Comparison of ENCODE assay signal across 9 mouse cellular contexts in the genomic region with DNA sequence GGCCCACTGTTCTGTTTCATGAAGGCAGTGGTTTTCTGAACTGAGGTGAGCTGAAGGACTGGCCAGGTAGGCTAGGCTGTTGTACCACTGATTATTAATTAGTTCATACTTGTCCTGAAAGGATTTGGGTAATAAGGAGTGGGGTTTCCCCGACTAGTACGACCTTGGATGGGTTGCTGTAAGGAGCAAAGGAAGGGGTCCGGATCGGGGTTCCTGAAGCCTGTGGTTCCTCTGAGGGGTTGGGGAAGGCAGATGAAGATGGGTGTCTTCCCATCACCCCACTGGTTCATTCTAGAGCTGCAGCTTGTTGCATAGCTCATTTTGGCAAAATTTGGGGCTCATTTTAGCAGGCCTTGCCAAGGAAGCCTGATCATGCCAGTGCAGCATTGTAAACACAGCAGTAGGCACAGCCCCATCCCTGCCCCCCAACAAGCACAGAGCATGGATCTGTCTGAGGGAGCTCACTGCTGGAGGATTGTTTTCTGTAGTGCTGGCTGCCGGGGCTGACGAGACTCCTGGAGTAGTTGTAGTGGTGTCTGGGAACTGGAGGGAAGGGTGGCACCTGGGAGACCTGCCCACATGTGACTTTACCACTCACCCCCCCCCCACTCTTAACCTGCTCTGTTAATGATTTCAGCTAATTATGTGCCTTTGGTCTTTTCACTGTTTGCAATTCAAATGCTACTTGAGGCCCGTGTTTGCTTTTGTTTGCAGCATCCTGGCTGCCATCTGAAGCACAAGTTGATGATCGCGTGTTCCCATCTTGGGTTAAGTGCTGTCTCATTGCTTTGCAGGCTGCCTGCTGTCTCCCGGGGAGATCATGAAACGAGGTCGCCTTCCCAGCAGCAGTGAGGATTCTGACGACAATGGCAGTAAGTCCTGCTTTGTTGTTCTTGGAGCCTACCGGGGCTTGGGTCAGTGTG. TPM values are rescaled to one million over a fixed set of nuclear protein-coding genes. Genes with fewer than 3 reads are reported as not detected.
DNase-seq lines count a peak whose midpoint lies in the region; ATAC-seq lines count a peak whose summit lies in the region.
"Had no signal": no experiment of that assay in that cellular context is flagged by ENCODE, and none has a peak within 500 bp of the region (broad histone marks: within the 10 kb centered on the region; RNA-seq: fewer than 3 reads in every experiment).

No protein-coding gene starts in this region.

- WGBS in intestine, embryonic 14.5 days: 57% methylated on average over 14 of the region's 14 CpGs
- WGBS in limb, embryonic 13.5 days: 44% methylated on average over 14 of the region's 14 CpGs
- WGBS in heart, embryonic 12.5 days: 56% methylated on average over 14 of the region's 14 CpGs

- H3K9me3 ChIP-seq in intestine, embryonic 14.5 days (ENCODE audit: control insufficient read depth, low read length): no peaks in the 10 kb centered on the region
- H3K9me3 ChIP-seq in limb, embryonic 13.5 days: no peaks in the 10 kb centered on the region
- no peaks in the 10 kb centered on the region for H3K9me3 ChIP-seq in heart, embryonic 12.5 days (replicated peaks)

- peak overlapping the region; percentile 21; the same call in 1 of the 2 replicates for H3K4me2 ChIP-seq in intestine, embryonic 14.5 days (ENCODE audit: low read length)
- H3K4me2 ChIP-seq in limb, embryonic 13.5 days (replicated peaks): no peak overlapping the region
- no peak overlapping the region for H3K4me2 ChIP-seq in heart, embryonic 12.5 days

- peaks cover 23% of the 10 kb centered on the region for H3K4me1 ChIP-seq in intestine, embryonic 14.5 days (replicated peaks; ENCODE audit: control insufficient read depth, insufficient read depth, low read length)
- peaks cover 38% of the 10 kb centered on the region for H3K4me1 ChIP-seq in limb, embryonic 13.5 days
- H3K4me1 ChIP-seq in heart, embryonic 12.5 days (replicated peaks): peaks cover 77% of the 10 kb centered on the region

- H3K27me3 ChIP-seq in intestine, embryonic 14.5 days (replicated peaks; ENCODE audit: control insufficient read depth, insufficient read depth, low read length): no peaks in the 10 kb centered on the region
- no peaks in the 10 kb centered on the region for H3K27me3 ChIP-seq in limb, embryonic 13.5 days
- H3K27me3 ChIP-seq in heart, embryonic 12.5 days (replicated peaks): no peaks in the 10 kb centered on the region

- no peak overlapping the region for H3K9ac ChIP-seq in intestine, embryonic 14.5 days (ENCODE audit: low read length)
- peak overlapping the region; percentile 21; the same call in 1 of the 2 replicates for H3K9ac ChIP-seq in limb, embryonic 13.5 days
- H3K9ac ChIP-seq in heart, embryonic 12.5 days: no peak overlapping the region

- H3K4me3 ChIP-seq in intestine, embryonic 14.5 days (ENCODE audit: low read depth, low read length): no peak overlapping the region
- no peak overlapping the region for H3K4me3 ChIP-seq in limb, embryonic 13.5 days
- H3K4me3 ChIP-seq in heart, embryonic 12.5 days: no peak overlapping the region

- DNase-seq in layer of hippocampus, adult 11-12 months (ENCODE audit: low spot score): peak; percentile 65
- DNase-seq in layer of hippocampus, postnatal 25 days (ENCODE audit: extremely low spot score in 1 of 2, low spot score in 1 of 2): no peak
- no peak for DNase-seq in intestine, embryonic 14.5 days (ENCODE audit: low spot score)
- DNase-seq in retina, postnatal 1 day: peak; percentile 47
- DNase-seq in Muller cell, postnatal 12 days (ENCODE audit: inconsistent ontology term): no peak
- DNase-seq: lung, adult 2 months had no signal

- no peaks in the 10 kb centered on the region for H3K36me3 ChIP-seq in intestine, embryonic 14.5 days (ENCODE audit: control insufficient read depth, insufficient read depth, low read length)
- H3K36me3 ChIP-seq in limb, embryonic 13.5 days: no peaks in the 10 kb centered on the region
- H3K36me3 ChIP-seq in heart, embryonic 12.5 days: no peaks in the 10 kb centered on the region

- peak; percentile 49; the same call in 1 of the 2 replicates for ATAC-seq in intestine, embryonic 14.5 days (replicated peaks; ENCODE audit: low FRiP score, low TSS enrichment, low read depth)
- ATAC-seq in limb, embryonic 13.5 days (ENCODE audit: low FRiP score, low read depth): no peak
- no peak for ATAC-seq in heart, embryonic 12.5 days (ENCODE audit: insufficient number of reproducible peaks, low FRiP score)
- no peak for ATAC-seq in megakaryocyte-erythroid progenitor cell, adult 5-6 weeks (replicated peaks; ENCODE audit: low FRiP score, low TSS enrichment, poor library complexity, severe bottlenecking)

- H3K27ac ChIP-seq in intestine, embryonic 14.5 days (ENCODE audit: low read depth): peak overlapping the region; percentile 35; the same call in 1 of the 2 replicates
- H3K27ac ChIP-seq in limb, embryonic 13.5 days: no peak overlapping the region
- H3K27ac ChIP-seq in heart, embryonic 12.5 days (ENCODE audit: poor library complexity, severe bottlenecking): no peak overlapping the region

RNA-seq across cellular contexts. Expression of a gene that starts 25.1 kb away (rescaled TPM):
- 10 to 100 TPM; 23.9 to 26.7 TPM for total RNA-seq in layer of hippocampus, postnatal 25 days (2021)
- polyA plus RNA-seq in intestine, embryonic 14.5 days (2014; fragmentation: Nextera tagmentation; extraction: Ambion mirVana): 20.0 and 21.0 TPM in 2 replicates
- polyA plus RNA-seq in limb, embryonic 13.5 days (2015; fragmentation: Nextera tagmentation; extraction: Ambion mirVana): 11.4 and 11.9 TPM in 2 replicates
- 17.4 and 19.3 TPM in 2 replicates for polyA plus RNA-seq in heart, embryonic 12.5 days (2016; fragmentation: Nextera tagmentation; extraction: Ambion mirVana)
- 29.8 and 38.0 TPM in 2 replicates for total RNA-seq in megakaryocyte-erythroid progenitor cell, adult 5-6 weeks (2014; fragmentation: Nextera tagmentation)
- total RNA-seq in megakaryocyte-erythroid progenitor cell, adult 5-6 weeks (2017): 36.1 and 36.3 TPM in 2 replicates

Comparison
In these comparisons a context has a peak if more than half of its experiments do, and no peak if none do; other contexts are left out.
1. DNase-seq: peak in layer of hippocampus, adult 11-12 months (single experiment) and retina, postnatal 1 day (single experiment); none in layer of hippocampus, postnatal 25 days (0 of 2), intestine, embryonic 14.5 days (single experiment) and Muller cell, postnatal 12 days (single experiment).